Mouse (Mus musculus) forebrain, embryonic 16.5 days (tissue): ENCODE results near the gene Foxo1. TPM values are rescaled to one million over a fixed set of nuclear protein-coding genes. Genes with fewer than 3 reads are reported as not detected.

Experiments
- ATAC-seq: fragments of 200-750 bp; cut with Nextera tagmentation; 2 replicates; pipeline ENCODE4 v1.8.0; 2017; ENCODE audit warnings: mild to moderate bottlenecking, moderate library complexity
- H3K27ac ChIP-seq: fragments of 300-500 bp; sonication (generic); 2 replicates; pipeline ENCODE4 v1.5.1; 2014; ENCODE audit warnings: low read length, control low read depth
- H3K27me3 ChIP-seq: fragments of 300-500 bp; sonication (generic); replicated peaks from 2 replicates; pipeline ENCODE4 v1.6.1; 2014; ENCODE audit warnings: low read length; ENCODE audit not compliant: control insufficient read depth, insufficient read depth
- H3K36me3 ChIP-seq: fragments of 300-500 bp; sonication (generic); 2 replicates; pipeline ENCODE4 v1.6.1; 2014; ENCODE audit not compliant: control insufficient read depth, insufficient read depth
- H3K4me1 ChIP-seq: fragments of 300-500 bp; sonication (generic); replicated peaks from 2 replicates; pipeline ENCODE4 v1.6.1; 2014; ENCODE audit warnings: low read length; ENCODE audit not compliant: control insufficient read depth, insufficient read depth
- H3K4me2 ChIP-seq: fragments of 300-500 bp; sonication (generic); 2 replicates; pipeline ENCODE4 v1.6.1; 2014; ENCODE audit warnings: mild to moderate bottlenecking, low read length, control low read depth
- H3K4me3 ChIP-seq: fragments of 300-500 bp; sonication (generic); replicated peaks from 2 replicates; pipeline ENCODE4 v1.5.1; 2014; ENCODE audit warnings: mild to moderate bottlenecking, low read length, control low read depth
- H3K9ac ChIP-seq: fragments of 300-500 bp; sonication (generic); replicated peaks from 2 replicates; pipeline ENCODE4 v1.6.1; 2014; ENCODE audit warnings: low read depth, low read length, control low read depth
- H3K9me3 ChIP-seq: fragments of 300-500 bp; sonication (generic); 2 replicates; pipeline ENCODE4 v1.6.1; 2016; ENCODE audit warnings: low read length; ENCODE audit not compliant: control insufficient read depth
- WGBS: fragments of 180-500 bp; shearing (Covaris S2); extraction: QIAGEN DNeasy Blood & Tissue Kit; methylation state at CpG from one replicate; pipeline ENCODE4 v1.1.7; 2014; 5-methylcytosine and 5-hydroxymethylcytosine counted together
- polyA plus RNA-seq: library from polyadenylated mRNA; unstranded; fragments of >200 nt; fragmentation: Nextera tagmentation; extraction: Ambion mirVana; gene quantifications from 2 replicates; pipeline ENCODE4 v1.2.1, GENCODE M21; 2015

Gene Foxo1
- polyA plus RNA-seq, 1 experiment from 2014 or later, result 3.7 TPM

DNA sequence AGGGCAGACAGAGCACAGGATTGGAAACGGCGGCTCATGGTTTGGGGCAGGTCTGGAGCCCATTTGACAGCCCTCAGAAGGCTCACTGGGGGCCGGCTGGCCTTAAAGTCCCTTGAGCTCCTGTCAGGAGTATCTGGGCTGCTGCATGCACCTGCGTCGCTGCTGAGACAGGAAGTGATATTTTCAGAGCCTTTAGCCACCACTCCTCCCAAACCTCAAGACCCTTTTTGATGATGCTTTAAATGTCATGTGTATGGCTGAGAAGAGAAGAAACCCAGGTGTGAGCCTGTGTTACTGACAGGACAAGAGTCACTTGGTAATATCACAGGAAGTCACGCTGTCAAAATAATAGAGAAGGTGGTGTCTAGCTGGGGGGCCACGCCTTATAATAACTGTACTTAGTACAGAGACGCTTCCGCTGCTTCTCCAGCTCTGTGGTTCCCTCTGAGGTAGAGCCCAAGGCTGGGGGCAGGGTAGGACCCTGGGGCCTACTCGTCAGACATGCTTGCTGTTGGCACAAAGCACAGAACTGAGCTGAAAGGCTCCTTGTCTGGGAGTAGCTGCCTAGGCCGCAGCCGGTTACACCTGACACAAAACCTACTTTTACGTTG, 128.1 kb downstream of the Foxo1 start:
- 89% methylated on average over 13 of the region's 13 CpGs for WGBS
- Histone ChIP-seq H3K27ac (no peak overlapping the region), H3K9me3 (no peaks in the 10 kb centered on the region), H3K27me3 (no peaks in the 10 kb centered on the region), H3K4me3 (no peak overlapping the region), H3K4me1 (peaks cover 2% of the 10 kb centered on the region; the same call in 1 of the 2 replicates), H3K36me3 (no peaks in the 10 kb centered on the region), H3K4me2 (no peak overlapping the region), H3K9ac (no peak overlapping the region)
- no peak for ATAC-seq

DNA sequence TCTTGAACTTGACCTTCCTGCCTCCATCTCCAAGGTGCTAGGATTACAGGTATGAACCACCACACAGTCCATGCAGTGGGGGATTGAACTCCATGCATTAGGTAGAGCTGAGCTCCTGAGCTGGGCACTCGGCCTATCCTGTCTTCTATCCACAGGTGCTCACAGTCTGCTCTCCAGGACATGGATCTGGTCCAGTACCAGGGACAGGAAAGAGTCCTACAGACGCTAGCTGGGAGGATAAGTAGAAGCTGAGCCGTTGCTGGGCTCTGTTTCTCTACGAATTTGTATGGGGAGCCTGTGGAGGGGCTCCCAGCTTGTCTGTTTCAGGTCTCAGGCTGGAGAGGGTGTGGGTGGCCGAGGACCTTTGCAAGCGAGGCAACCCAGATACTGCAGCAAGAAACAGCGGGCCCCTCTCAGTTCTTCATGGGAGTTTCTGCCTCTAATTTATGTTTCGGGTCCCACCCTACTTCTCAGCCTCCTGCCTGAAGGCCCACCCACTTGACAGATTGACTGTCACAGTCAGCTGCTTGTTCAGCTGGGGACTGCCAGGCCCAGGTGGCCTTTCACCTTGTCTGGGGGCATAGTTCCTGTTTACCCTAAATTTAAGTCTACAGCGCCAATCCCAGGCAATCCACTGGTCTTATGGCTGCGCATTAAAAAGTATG, 128.9 kb downstream of the Foxo1 start:
- H3K36me3 ChIP-seq, result no peaks in the 10 kb centered on the region
- peaks cover 3% of the 10 kb centered on the region for H3K4me1 ChIP-seq
- H3K9ac ChIP-seq, result no peak overlapping the region
- 82% methylated on average over 10 of the region's 10 CpGs for WGBS
- no peak for ATAC-seq
- no peaks in the 10 kb centered on the region for H3K9me3 ChIP-seq
- H3K27ac ChIP-seq, result no peak overlapping the region
- H3K27me3 ChIP-seq, result 0 out of 2 replicates have a peak, but pooled peaks cover 1% of the 10 kb centered on the region
- no peak overlapping the region for H3K4me2 ChIP-seq
- no peak overlapping the region for H3K4me3 ChIP-seq

DNA sequence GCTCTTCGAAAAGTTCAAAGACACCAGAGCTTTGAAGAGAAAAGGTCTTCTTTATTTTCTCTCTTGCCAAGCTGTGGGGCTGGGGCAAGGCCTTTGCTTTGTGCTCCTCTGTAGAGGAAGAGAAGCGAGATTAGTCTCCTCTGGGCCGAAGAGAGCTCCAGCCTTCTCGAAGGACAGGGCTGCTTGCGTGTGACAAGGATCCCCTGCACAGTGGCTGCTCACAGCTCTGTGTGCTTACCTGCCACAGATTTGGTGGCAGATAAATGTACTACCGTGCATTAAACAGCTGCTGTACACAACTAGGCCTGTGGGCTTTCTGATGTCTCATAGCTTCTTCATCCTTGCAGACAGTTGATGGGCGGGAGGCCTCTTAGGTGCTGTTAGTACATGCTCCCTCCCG, 129.8 kb downstream of the Foxo1 start:
- Histone ChIP-seq H3K27me3 (0 out of 2 replicates have a peak, but pooled peaks cover 2% of the 10 kb centered on the region), H3K4me3 (no peak overlapping the region), H3K4me1 (peaks cover 3% of the 10 kb centered on the region), H3K4me2 (no peak overlapping the region), H3K9me3 (no peaks in the 10 kb centered on the region), H3K27ac (no peak overlapping the region), H3K36me3 (no peaks in the 10 kb centered on the region), H3K9ac (no peak overlapping the region)
- no peak for ATAC-seq
- 83% methylated on average over 8 of the region's 8 CpGs for WGBS

DNA sequence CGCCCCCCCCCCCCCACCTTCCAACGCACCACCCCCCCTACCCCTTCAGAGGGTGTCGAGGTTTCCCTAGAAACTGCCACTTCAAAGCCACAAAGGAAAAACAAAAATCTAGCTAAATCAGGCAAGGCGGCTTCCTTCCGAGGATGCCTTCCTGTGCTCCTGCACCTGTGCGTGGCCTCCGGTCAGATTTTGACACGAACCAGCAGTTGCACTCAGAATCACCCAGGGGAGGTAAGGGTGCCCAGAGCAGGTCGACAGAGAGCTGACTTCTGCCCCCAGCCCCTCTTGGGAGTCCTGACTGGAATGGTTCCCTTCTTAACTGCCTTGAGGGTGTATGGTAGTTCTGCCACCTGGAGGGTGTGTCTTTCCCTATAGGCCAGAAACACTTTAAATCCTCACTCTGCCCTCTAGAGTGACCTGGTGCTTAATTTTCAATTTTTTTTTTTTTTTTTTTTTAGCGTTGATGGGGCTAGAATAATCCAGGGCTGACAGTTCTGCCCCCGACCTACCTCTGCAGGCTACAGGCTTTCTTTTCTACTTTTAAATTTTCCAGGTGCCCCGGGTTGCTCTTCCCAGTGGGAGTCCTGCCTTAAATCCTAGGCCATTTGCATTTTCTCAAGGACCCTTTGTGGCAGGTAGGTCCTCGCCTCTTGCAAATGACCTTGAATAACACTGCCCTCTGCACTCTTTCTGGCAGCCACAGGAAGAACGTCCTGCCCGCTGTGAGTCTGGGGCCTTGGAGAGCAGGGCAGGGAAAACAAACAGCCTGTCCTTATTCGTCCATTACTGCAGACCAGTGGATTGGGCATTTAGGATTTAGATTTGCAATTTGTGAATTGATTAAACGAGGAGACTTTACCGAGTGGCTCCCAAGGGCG, 132.4 kb downstream of the Foxo1 start:
- ATAC-seq, result no peak
- Histone ChIP-seq H3K27me3 (0 out of 2 replicates have a peak, but pooled peaks cover 2% of the 10 kb centered on the region), H3K4me1 (peaks cover 3% of the 10 kb centered on the region), H3K4me2 (peak overlapping the region; percentile 61), H3K27ac (no peak overlapping the region), H3K9me3 (no peaks in the 10 kb centered on the region), H3K9ac (no peak overlapping the region), H3K36me3 (no peaks in the 10 kb centered on the region), H3K4me3 (peak overlapping the region; percentile 34)
- WGBS, result 16% methylated on average over 19 of the region's 19 CpGs

DNA sequence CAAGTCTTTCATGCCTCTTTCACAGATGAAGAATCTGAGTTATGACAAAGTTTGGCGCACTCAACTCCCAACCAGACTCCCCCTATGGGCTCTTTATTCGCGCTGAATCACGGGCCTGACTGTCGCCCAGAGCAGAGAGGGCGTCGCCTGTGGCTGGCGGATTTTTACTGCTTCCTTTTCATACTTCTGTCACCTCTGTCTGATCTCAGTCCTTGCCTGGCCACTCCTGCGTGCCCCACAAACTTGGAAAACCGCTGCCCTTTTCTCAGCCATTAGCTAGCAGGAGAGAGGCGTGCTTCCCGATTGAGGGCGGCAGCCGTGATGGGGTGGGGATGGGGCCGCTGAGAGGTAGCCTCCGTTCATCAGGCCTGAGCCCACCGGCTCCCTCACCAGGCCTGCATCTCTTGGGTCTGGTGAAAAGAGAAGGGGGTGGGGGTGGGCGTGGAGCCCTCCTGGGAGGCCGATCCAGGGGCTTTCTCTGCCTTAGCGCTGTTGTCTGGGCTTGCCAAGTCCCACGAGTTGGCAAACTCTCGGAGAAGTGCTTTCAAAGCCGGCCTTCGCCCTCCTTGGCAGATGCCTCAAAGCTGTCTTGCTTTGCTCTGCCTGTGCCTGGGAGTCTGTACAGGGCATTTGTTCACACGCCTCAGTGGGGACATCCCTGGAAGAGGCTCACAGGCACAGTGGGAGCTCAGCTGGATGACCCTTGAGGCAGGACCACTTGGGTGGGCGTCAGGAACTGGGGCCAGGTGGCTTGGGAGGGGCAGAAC, 133.2 kb downstream of the Foxo1 start:
- no peaks in the 10 kb centered on the region for H3K9me3 ChIP-seq
- peak overlapping the region; percentile 61 for H3K4me2 ChIP-seq
- peaks cover 3% of the 10 kb centered on the region for H3K4me1 ChIP-seq
- H3K27me3 ChIP-seq, result 0 out of 2 replicates have a peak, but pooled peaks cover 2% of the 10 kb centered on the region
- no peaks in the 10 kb centered on the region for H3K36me3 ChIP-seq
- ATAC-seq, result peak; percentile 87
- no peak overlapping the region for H3K27ac ChIP-seq
- H3K9ac ChIP-seq, result peak overlapping the region; percentile 43
- peak overlapping the region; percentile 34 for H3K4me3 ChIP-seq
- under 1% methylated on average over 26 of the region's 26 CpGs for WGBS

Other genes with a start within 250 kb of the Foxo1 start
- 3.7 and 5.0 TPM in 2 replicates for gene Maml3, start 163.3 kb upstream of the Foxo1 start, polyA plus RNA-seq